Mouse (Mus musculus) myocyte (in vitro differentiated cells): Measurements from ENCODE around the gene St3gal6. TPM values are rescaled to one million over a fixed set of nuclear protein-coding genes. Genes with fewer than 3 reads are reported as not detected.
"Not testable (repeated sequence)": the region's sequence is repeated elsewhere in the genome, so short reads cannot be mapped to it uniquely, and the experiment has no call there.

Source experiments
- H3K27me3 ChIP-seq: one replicate; pipeline ENCODE4 v1.6.1; 2011; ENCODE audit not compliant: control insufficient read depth, insufficient read depth, insufficient read length
- H3K36me3 ChIP-seq: one replicate; pipeline ENCODE4 v1.6.1; 2011; ENCODE audit not compliant: control insufficient read depth, insufficient read depth
- H3K4me2 ChIP-seq: one replicate; pipeline ENCODE4 v1.6.1; 2011; ENCODE audit warnings: low read depth, control low read depth
- H3K4me3 ChIP-seq: one replicate; pipeline ENCODE4 v1.5.1; 2011; ENCODE audit warnings: mild to moderate bottlenecking, control low read depth, moderate library complexity
- H3K79me2 ChIP-seq: one replicate; pipeline ENCODE4 v1.6.1; 2011; ENCODE audit not compliant: control insufficient read depth, insufficient read depth
- H3ac ChIP-seq: one replicate; pipeline ENCODE4 v1.6.1; 2011; ENCODE audit not compliant: control insufficient read depth, insufficient read length
- CEBPB ChIP-seq: IDR thresholded peaks from 2 replicates; pipeline ENCODE4 v1.6.1; 2011; ENCODE audit warnings: mild to moderate bottlenecking, moderate library complexity; ENCODE audit not compliant: poor library complexity, insufficient read depth, severe bottlenecking
- E2F4 ChIP-seq: IDR thresholded peaks from one replicate; pipeline ENCODE4 v1.6.1; 2011; ENCODE audit warnings: mild to moderate bottlenecking, control low read depth, moderate library complexity; ENCODE audit not compliant: insufficient read depth
- MAX ChIP-seq: IDR thresholded peaks from one replicate; pipeline ENCODE4 v1.6.1; 2011; ENCODE audit warnings: low read depth, mild to moderate bottlenecking, control low read depth
- MYOD1 ChIP-seq, 3 experiments: IDR thresholded peaks; one replicate each; pipeline ENCODE4 v1.6.1; 2011; ENCODE audit warnings: control low read depth in 2 of 3, low read depth in 2 of 3, mild to moderate bottlenecking in 2 of 3, moderate library complexity in 1 of 3; ENCODE audit not compliant: insufficient read length in 2 of 3, control insufficient read depth in 1 of 3
- MYOG ChIP-seq, 3 experiments: IDR thresholded peaks; one replicate each; pipeline ENCODE4 v1.6.1; 2011; ENCODE audit warnings: control low read depth in 2 of 3, low read depth in 2 of 3, mild to moderate bottlenecking in 2 of 3; ENCODE audit not compliant: insufficient read length in 2 of 3, control insufficient read depth in 1 of 3, insufficient read depth in 1 of 3
- POLR2A ChIP-seq: IDR thresholded peaks from one replicate; pipeline ENCODE4 v1.6.1; 2011; ENCODE audit warnings: low read depth, mild to moderate bottlenecking, control low read depth, moderate library complexity; ENCODE audit not compliant: insufficient read length
- POLR2AphosphoS2 ChIP-seq: IDR thresholded peaks from one replicate; pipeline ENCODE4 v1.6.1; 2011; ENCODE audit warnings: low read depth, control low read depth; ENCODE audit not compliant: insufficient read length
- REST ChIP-seq: IDR thresholded peaks from one replicate; pipeline ENCODE4 v1.6.1; 2011; ENCODE audit warnings: mild to moderate bottlenecking, control low read depth, moderate library complexity; ENCODE audit not compliant: insufficient read depth, insufficient read length
- SRF ChIP-seq: IDR thresholded peaks from one replicate; pipeline ENCODE4 v1.6.1; 2011; ENCODE audit warnings: low read depth; ENCODE audit not compliant: control insufficient read depth, insufficient read length
- TCF12 ChIP-seq: IDR thresholded peaks from one replicate; pipeline ENCODE4 v1.6.1; 2011; ENCODE audit warnings: mild to moderate bottlenecking, control low read depth; ENCODE audit not compliant: poor library complexity, insufficient read depth, severe bottlenecking
- TCF3 ChIP-seq: IDR thresholded peaks from one replicate; pipeline ENCODE4 v1.6.1; 2011; ENCODE audit warnings: low read depth, control low read depth; ENCODE audit not compliant: insufficient read length
- USF1 ChIP-seq: IDR thresholded peaks from one replicate; pipeline ENCODE4 v1.6.1; 2011; ENCODE audit warnings: low read depth, mild to moderate bottlenecking, control low read depth, moderate library complexity
- polyA plus RNA-seq: library from polyadenylated mRNA; unstranded; fragments of >200 nt; fragmentation: generic; extraction: Trizol; gene quantifications from one replicate; pipeline ENCODE4 v1.2.1, GENCODE M21; 2012; ENCODE audit warnings: missing spikeins

The St3gal6 gene
- polyA plus RNA-seq, 1 experiment, result 0.18 TPM

GRCm38 (mm10) chr16:58462519-58462918, 61.5 kb downstream of the St3gal6 start:
- H3ac ChIP-seq, result no peak overlapping the region
- TF ChIP-seq MYOG (IDR thresholded peaks at IDR 0.05; ENCODE audit: control insufficient read depth in 1 of 3, insufficient read depth in 1 of 3, insufficient read length in 2 of 3, low read depth in 2 of 3) (no peak), REST (no peak), E2F4 (no peak), SRF (no peak), POLR2AphosphoS2 (no peak)

GRCm38 (mm10) chr16:58461856-58462518, 62.1 kb downstream of the St3gal6 start:
- H3K4me2 ChIP-seq, result no peak overlapping the region

More at GRCm38 (mm10) chr16:58462519-58462918, 61.5 kb downstream of the St3gal6 start:
- Histone ChIP-seq H3K4me2 (no peak overlapping the region), H3K27me3 (no peaks in the 10 kb centered on the region), H3K4me3 (no peak overlapping the region), H3K36me3 (peaks cover 43% of the 10 kb centered on the region), H3K79me2 (no peaks in the 10 kb centered on the region)

GRCm38 (mm10) chr16:58460386-58460785, 63.7 kb downstream of the St3gal6 start:
- TF ChIP-seq SRF (no peak), MAX (no peak), CEBPB (no peak), POLR2A (no peak), MYOD1 (IDR thresholded peaks at IDR 0.05; ENCODE audit: control insufficient read depth in 1 of 3, insufficient read length in 2 of 3, low read depth in 2 of 3) (no peak), POLR2AphosphoS2 (no peak), TCF3 (no peak), E2F4 (no peak), TCF12 (no peak), USF1 (no peak)
- Histone ChIP-seq H3K4me3 (no peak overlapping the region), H3K27me3 (no peaks in the 10 kb centered on the region), H3K79me2 (no peaks in the 10 kb centered on the region), H3K4me2 (no peak overlapping the region), H3K36me3 (peaks cover 41% of the 10 kb centered on the region), H3ac (no peak overlapping the region)

More at GRCm38 (mm10) chr16:58461856-58462518, 62.1 kb downstream of the St3gal6 start:
- no peaks in the 10 kb centered on the region for H3K27me3 ChIP-seq
- TF ChIP-seq SRF (no peak), REST (no peak), TCF3 (no peak), POLR2AphosphoS2 (no peak), MYOD1 (IDR thresholded peaks at IDR 0.05; ENCODE audit: control insufficient read depth in 1 of 3, insufficient read length in 2 of 3, low read depth in 2 of 3) (no peak), E2F4 (no peak), POLR2A (no peak), CEBPB (no peak)
- peaks cover 46% of the 10 kb centered on the region for H3K36me3 ChIP-seq
- H3K79me2 ChIP-seq, result no peaks in the 10 kb centered on the region
- H3ac ChIP-seq, result no peak overlapping the region
- H3K4me3 ChIP-seq, result no peak overlapping the region

GRCm38 (mm10) chr16:58459966-58460365, 64.1 kb downstream of the St3gal6 start:
- not testable (repeated sequence) for H3K4me2 ChIP-seq, H3K4me3 ChIP-seq, H3ac ChIP-seq, H3K79me2 ChIP-seq, H3K27me3 ChIP-seq
- H3K36me3 ChIP-seq, result peaks cover 40% of the 10 kb centered on the region

GRCm38 (mm10) chr16:58456991-58457390, 67.1 kb downstream of the St3gal6 start:
- H3K27me3 ChIP-seq, result no peaks in the 10 kb centered on the region
- TF ChIP-seq TCF12 (no peak), MYOD1 (IDR thresholded peaks at IDR 0.05; ENCODE audit: control insufficient read depth in 1 of 3, insufficient read length in 2 of 3, low read depth in 2 of 3) (no peak), POLR2A (no peak), SRF (no peak), MYOG (IDR thresholded peaks at IDR 0.05; ENCODE audit: control insufficient read depth in 1 of 3, insufficient read depth in 1 of 3, insufficient read length in 2 of 3, low read depth in 2 of 3) (no peak), POLR2AphosphoS2 (no peak), CEBPB (no peak), USF1 (no peak), REST (no peak), MAX (no peak), E2F4 (no peak), TCF3 (no peak)
- no peaks in the 10 kb centered on the region for H3K79me2 ChIP-seq
- H3ac ChIP-seq, result no peak overlapping the region
- H3K4me2 ChIP-seq, result no peak overlapping the region
- H3K4me3 ChIP-seq, result no peak overlapping the region
- H3K36me3 ChIP-seq, result peaks cover 33% of the 10 kb centered on the region
